In the genomic region with DNA sequence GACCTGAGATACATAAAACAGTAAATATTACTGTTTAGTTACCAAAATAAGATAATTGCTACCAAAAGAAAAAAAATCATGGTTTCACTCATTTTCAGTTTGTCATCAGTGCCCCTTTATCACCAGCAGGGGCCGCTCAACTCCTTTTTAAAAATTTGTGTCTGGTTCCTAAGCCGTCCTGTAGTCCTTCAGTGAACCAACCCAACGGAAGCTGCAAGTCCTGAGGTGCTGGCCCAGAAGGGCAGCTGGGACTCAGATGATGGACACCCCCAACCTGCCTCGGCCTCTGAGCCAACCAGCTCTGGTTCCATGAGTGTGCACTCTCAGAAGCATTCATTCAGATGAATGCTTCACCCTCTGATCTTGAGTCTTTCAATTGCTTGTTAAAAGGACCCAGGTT, we compare ENCODE assay signal across 7 mouse cellular contexts. TPM values are rescaled to one million over a fixed set of nuclear protein-coding genes. Genes with fewer than 3 reads are reported as not detected.
DNase-seq lines count a peak whose midpoint lies in the region; ATAC-seq and TF ChIP-seq lines count a peak whose summit lies in the region.

No protein-coding gene starts in this region.

- no peak overlapping the region for H3K4me2 ChIP-seq in forebrain, embryonic 15.5 days (replicated peaks)
- H3K4me2 ChIP-seq in kidney, postnatal 0 days (ENCODE audit: low read length), result no peak overlapping the region

- TF ChIP-seq CTCF in ES-Bruce4 (IDR thresholded peaks at IDR 0.05; ENCODE audit: low read depth, low read length), result peak; percentile 11
- TF ChIP-seq CTCF in kidney, postnatal 0 days (IDR thresholded peaks at IDR 0.05; ENCODE audit: low read depth), result peak; percentile 91

- peak; percentile 59 for DNase-seq in CD4-positive helper T cell, adult 2 months (ENCODE audit: low read depth, low spot score)
- peak; percentile 56 for DNase-seq in cerebellum, adult 11 months
- peak; percentile 90 for DNase-seq in kidney, postnatal 0 days (ENCODE audit: low spot score)
- peak; percentile 78 for DNase-seq in lung, postnatal 10 days
- peak; percentile 81 for DNase-seq in retina, postnatal 1 day

- WGBS in forebrain, embryonic 15.5 days, result 3% methylated on average over 4 of the region's 4 CpGs
- WGBS in kidney, postnatal 0 days, result 3% methylated on average over 4 of the region's 4 CpGs

- ATAC-seq in forebrain, embryonic 15.5 days (replicated peaks), result peak; percentile 60; the same call in 1 of the 2 replicates
- 0 out of 2 replicates have a peak, but pooled peaks have one; percentile 60 for ATAC-seq in kidney, postnatal 0 days (replicated peaks; ENCODE audit: low FRiP score, low read depth)

- H3K4me1 ChIP-seq in ES-Bruce4 (ENCODE audit: control insufficient read depth, insufficient read depth, low read length), result no peaks in the 10 kb centered on the region
- H3K4me1 ChIP-seq in forebrain, embryonic 15.5 days, result no peaks in the 10 kb centered on the region
- H3K4me1 ChIP-seq in kidney, postnatal 0 days (replicated peaks; ENCODE audit: insufficient read depth, low read length), result no peaks in the 10 kb centered on the region; the same call in 1 of the 2 replicates

- no peaks in the 10 kb centered on the region for H3K27me3 ChIP-seq in ES-Bruce4 (ENCODE audit: control insufficient read depth, insufficient read depth, low read length, poor library complexity, severe bottlenecking)
- no peaks in the 10 kb centered on the region for H3K27me3 ChIP-seq in forebrain, embryonic 15.5 days
- H3K27me3 ChIP-seq in kidney, postnatal 0 days (ENCODE audit: insufficient read depth, low read length), result no peaks in the 10 kb centered on the region

- H3K27ac ChIP-seq in ES-Bruce4 (ENCODE audit: insufficient read depth, low read length), result no peak overlapping the region
- H3K27ac ChIP-seq in forebrain, embryonic 15.5 days (replicated peaks), result no peak overlapping the region
- H3K27ac ChIP-seq in kidney, postnatal 0 days, result no peak overlapping the region

- no peak overlapping the region for H3K4me3 ChIP-seq in ES-Bruce4 (ENCODE audit: low read depth, low read length)
- H3K4me3 ChIP-seq in forebrain, embryonic 15.5 days, result no peak overlapping the region
- H3K4me3 ChIP-seq in kidney, postnatal 0 days (replicated peaks; ENCODE audit: low read depth, low read length), result no peak overlapping the region

- peaks cover 7% of the 10 kb centered on the region for H3K36me3 ChIP-seq in ES-Bruce4 (ENCODE audit: control insufficient read depth, insufficient read depth, low read length, poor library complexity, severe bottlenecking)
- H3K36me3 ChIP-seq in forebrain, embryonic 15.5 days, result peaks cover 10% of the 10 kb centered on the region; the same call in 1 of the 2 replicates
- peaks cover 6% of the 10 kb centered on the region; the same call in 1 of the 2 replicates for H3K36me3 ChIP-seq in kidney, postnatal 0 days (ENCODE audit: insufficient read depth, low read length)

- TF ChIP-seq POLR2A in ES-Bruce4 (IDR thresholded peaks at IDR 0.05; ENCODE audit: insufficient read depth, low read length), result no peak

- TF ChIP-seq EP300 in ES-Bruce4 (IDR thresholded peaks at IDR 0.05; ENCODE audit: insufficient read depth, low read depth, low read length), result no peak

- no peak overlapping the region for H3K9ac ChIP-seq in ES-Bruce4 (ENCODE audit: low read depth, poor library complexity, severe bottlenecking)
- no peak overlapping the region for H3K9ac ChIP-seq in forebrain, embryonic 15.5 days (replicated peaks)
- H3K9ac ChIP-seq in kidney, postnatal 0 days (ENCODE audit: low read depth, low read length), result no peak overlapping the region

- no peaks in the 10 kb centered on the region for H3K9me3 ChIP-seq in ES-Bruce4 (replicated peaks; ENCODE audit: control insufficient read depth, insufficient read depth, low read length, poor library complexity, severe bottlenecking)
- H3K9me3 ChIP-seq in forebrain, embryonic 15.5 days, result no peaks in the 10 kb centered on the region
- H3K9me3 ChIP-seq in kidney, postnatal 0 days (replicated peaks; ENCODE audit: low read length), result no peaks in the 10 kb centered on the region

RNA-seq across cellular contexts. Expression of a gene that starts 10.2 kb away (rescaled TPM):
- polyA plus RNA-seq in ES-Bruce4 (2011; ENCODE audit: insufficient read depth, insufficient read length, low read depth, missing spikeins), result 20.9 and 23.5 TPM in 2 replicates
- 48.1 and 49.6 TPM in 2 replicates for polyA plus RNA-seq in forebrain, embryonic 15.5 days (2015; fragmentation: Nextera tagmentation; extraction: Ambion mirVana)
- polyA plus RNA-seq in kidney, postnatal 0 days (2015; fragmentation: Nextera tagmentation; extraction: Ambion mirVana), result 52.1 and 53.4 TPM in 2 replicates

RNA-seq across cellular contexts. Expression of a gene that starts 10.5 kb away (rescaled TPM):
- polyA plus RNA-seq in ES-Bruce4 (2011; ENCODE audit: insufficient read depth, insufficient read length, low read depth, missing spikeins), result 76.4 and 87.9 TPM in 2 replicates
- 148 and 166 TPM in 2 replicates for polyA plus RNA-seq in forebrain, embryonic 15.5 days (2015; fragmentation: Nextera tagmentation; extraction: Ambion mirVana)
- polyA plus RNA-seq in kidney, postnatal 0 days (2015; fragmentation: Nextera tagmentation; extraction: Ambion mirVana), result 213 and 222 TPM in 2 replicates
